Mouse (Mus musculus) skeletal muscle tissue, adult 2 months (tissue): Measurements from ENCODE around the gene Crim1.

Source experiments
- DNase-seq: peaks from one replicate; pipeline ENCODE4 v3.0.0-alpha.2; 2012; ENCODE audit warnings: low read depth, low spot score

Gene Crim1

GRCm38 (mm10) chr17:78417381-78418281, 217.6 kb downstream of the Crim1 start, which contains the start of gene Fez2:
Fez2 (minus strand) TSS chr17:78418152.
- DNase-seq = peak; percentile 91

- no peak for DNase-seq
Observed at GRCm38 (mm10) chr17:78419216-78419615, 219.2 kb downstream of the Crim1 start.

- DNase-seq = no peak
Observed at GRCm38 (mm10) chr17:78425026-78425425, 225.0 kb downstream of the Crim1 start.
